Mouse (Mus musculus): ENCODE data around the gene Gm21764.
"Not testable (repeated sequence)": the region's sequence is repeated elsewhere in the genome, so short reads cannot be mapped to it uniquely, and the experiment has no call there.

The Gm21764 gene

GRCm38 (mm10) chrY:18061712-18062111 is at the start of gene Gm21764:
Gene Gm21764 (minus strand): TSS chrY:18061812.
- DNase-seq (ENCODE audit: low read depth), result not testable (repeated sequence)

- not testable (repeated sequence) for DNase-seq (ENCODE audit: low read depth)
Observed at GRCm38 (mm10) chrY:18088816-18089215, 27.2 kb upstream of the Gm21764 start, which contains the start of gene Ssty1. Gene Ssty1 (plus strand): TSS chrY:18089116.

Measured in fibroblast of lung, adult 2 months (primary cell).